Mouse (Mus musculus) embryonic facial prominence, embryonic 10.5 days (tissue): Measurements from ENCODE around the gene Med25. TPM values are rescaled to one million over a fixed set of nuclear protein-coding genes. Genes with fewer than 3 reads are reported as not detected.
A peak's percentile ranks its signal among the peaks of the same experiment; 100 is the strongest.

Source experiments
- DNase-seq: peaks from one replicate; pipeline ENCODE4 v3.0.0-alpha.2; 2017; ENCODE audit warnings: low spot score
- H3K27ac ChIP-seq: fragments of 300-500 bp; sonication (generic); replicated peaks from 2 replicates; pipeline ENCODE4 v1.5.1; 2016; ENCODE audit warnings: mild to moderate bottlenecking
- H3K27me3 ChIP-seq: fragments of 300-500 bp; sonication (generic); replicated peaks from 2 replicates; pipeline ENCODE4 v1.6.1; 2016; ENCODE audit warnings: low read depth, mild to moderate bottlenecking; ENCODE audit not compliant: poor library complexity, severe bottlenecking
- H3K36me3 ChIP-seq: fragments of 300-500 bp; sonication (generic); replicated peaks from 2 replicates; pipeline ENCODE4 v1.6.1; 2016; ENCODE audit warnings: mild to moderate bottlenecking, moderate library complexity
- H3K4me1 ChIP-seq: fragments of 300-500 bp; sonication (generic); 2 replicates; pipeline ENCODE4 v1.6.1; 2016
- H3K4me3 ChIP-seq: fragments of 300-500 bp; sonication (generic); 2 replicates; pipeline ENCODE4 v1.5.1; 2016; ENCODE audit warnings: mild to moderate bottlenecking, moderate library complexity
- H3K9me3 ChIP-seq: fragments of 300-500 bp; sonication (generic); 2 replicates; pipeline ENCODE4 v1.6.1; 2016; ENCODE audit warnings: mild to moderate bottlenecking
- WGBS: fragments of 180-500 bp; shearing (Covaris S2); methylation state at CpG from one replicate; pipeline ENCODE4 v1.1.7; 2016; 5-methylcytosine and 5-hydroxymethylcytosine counted together
- polyA plus RNA-seq: library from polyadenylated mRNA; unstranded; fragments of >200 nt; fragmentation: Nextera tagmentation; extraction: Ambion mirVana; gene quantifications from 2 replicates; pipeline ENCODE4 v1.2.1, GENCODE M21; 2016

Med25 gene
- 135 and 146 TPM in 2 replicates for polyA plus RNA-seq

- DNase-seq: peak; percentile 92
- H3K9me3 ChIP-seq: no peaks in the 10 kb centered on the region
- peaks cover 34% of the 10 kb centered on the region for H3K36me3 ChIP-seq
- peaks cover 43% of the 10 kb centered on the region for H3K4me1 ChIP-seq
- peak within 1 kb of the TSS; percentile 84 for H3K4me3 ChIP-seq
- under 1% methylated on average over 56 of the region's 56 CpGs for WGBS
- H3K27me3 ChIP-seq: no peaks in the 10 kb centered on the region
- H3K27ac ChIP-seq: peak within 1 kb of the TSS; percentile 97
These were observed at the start of gene Med25 for GRCm38 (mm10) chr7:44892276-44892921. Med25 (minus strand) TSS chr7:44892712.

- Histone ChIP-seq H3K4me3 (no peak overlapping the region), H3K27me3 (no peaks in the 10 kb centered on the region; the same call in 1 of the 2 replicates), H3K36me3 (no peaks in the 10 kb centered on the region), H3K27ac (no peak overlapping the region), H3K9me3 (no peaks in the 10 kb centered on the region; the same call in 1 of the 2 replicates), H3K4me1 (no peaks in the 10 kb centered on the region)
- DNase-seq: no peak
- 90% methylated on average over 4 of the region's 4 CpGs for WGBS
These were observed 46.2 kb upstream of the Med25 start for GRCm38 (mm10) chr7:44938680-44939079.

- Histone ChIP-seq H3K4me3 (peak within 1 kb of the TSS; percentile 99), H3K27ac (peak within 1 kb of the TSS; percentile 90), H3K27me3 (no peaks in the 10 kb centered on the region), H3K36me3 (peaks cover 23% of the 10 kb centered on the region), H3K4me1 (peaks cover 20% of the 10 kb centered on the region), H3K9me3 (no peaks in the 10 kb centered on the region)
- under 1% methylated on average over 84 of the region's 84 CpGs for WGBS
- peak; percentile 100 for DNase-seq
These were observed 37.0 kb upstream of the Med25 start, which contains the start of gene Ap2a1 for GRCm38 (mm10) chr7:44929204-44930151. Ap2a1 (minus strand) TSS chr7:44929496.

GRCm38 (mm10) chr7:44928570-44928969, 36.1 kb upstream of the Med25 start:
- no peak for DNase-seq
- peaks cover 32% of the 10 kb centered on the region for H3K36me3 ChIP-seq
- peaks cover 20% of the 10 kb centered on the region for H3K4me1 ChIP-seq
- 3% methylated on average over 1 of the region's 1 CpGs for WGBS
- H3K27ac ChIP-seq: peak overlapping the region; percentile 90
- H3K27me3 ChIP-seq: no peaks in the 10 kb centered on the region
- H3K4me3 ChIP-seq: peak overlapping the region; percentile 99
- no peaks in the 10 kb centered on the region for H3K9me3 ChIP-seq

GRCm38 (mm10) chr7:44925468-44925867, 33.0 kb upstream of the Med25 start:
- H3K27ac ChIP-seq: no peak overlapping the region
- H3K4me3 ChIP-seq: no peak overlapping the region
- no peaks in the 10 kb centered on the region for H3K9me3 ChIP-seq
- peaks cover 62% of the 10 kb centered on the region for H3K36me3 ChIP-seq
- WGBS: 75% methylated on average over 3 of the region's 3 CpGs
- DNase-seq: peak; percentile 38
- peaks cover 18% of the 10 kb centered on the region for H3K4me1 ChIP-seq
- no peaks in the 10 kb centered on the region for H3K27me3 ChIP-seq

- Histone ChIP-seq H3K9me3 (no peaks in the 10 kb centered on the region), H3K27me3 (no peaks in the 10 kb centered on the region), H3K4me3 (no peak overlapping the region), H3K36me3 (peaks cover 80% of the 10 kb centered on the region), H3K4me1 (peaks cover under 1% of the 10 kb centered on the region), H3K27ac (no peak overlapping the region)
- DNase-seq: no peak
These were observed 30.0 kb upstream of the Med25 start for GRCm38 (mm10) chr7:44922530-44922929.

- Histone ChIP-seq H3K9me3 (no peaks in the 10 kb centered on the region), H3K27me3 (no peaks in the 10 kb centered on the region), H3K4me3 (no peak overlapping the region), H3K36me3 (peaks cover 81% of the 10 kb centered on the region), H3K27ac (no peak overlapping the region), H3K4me1 (no peaks in the 10 kb centered on the region)
- 92% methylated on average over 5 of the region's 5 CpGs for WGBS
- DNase-seq: no peak
These were observed 26.6 kb upstream of the Med25 start for GRCm38 (mm10) chr7:44919127-44919526.

- no peak for DNase-seq
- no peak overlapping the region for H3K4me3 ChIP-seq
- H3K36me3 ChIP-seq: peaks cover 81% of the 10 kb centered on the region
- no peaks in the 10 kb centered on the region for H3K9me3 ChIP-seq
- no peaks in the 10 kb centered on the region for H3K4me1 ChIP-seq
- 86% methylated on average over 3 of the region's 3 CpGs for WGBS
- H3K27ac ChIP-seq: no peak overlapping the region
- H3K27me3 ChIP-seq: no peaks in the 10 kb centered on the region
These were observed 25.7 kb upstream of the Med25 start for GRCm38 (mm10) chr7:44918219-44918618.

- Histone ChIP-seq H3K4me1 (no peaks in the 10 kb centered on the region), H3K4me3 (no peak overlapping the region), H3K9me3 (no peaks in the 10 kb centered on the region), H3K36me3 (peaks cover 81% of the 10 kb centered on the region), H3K27ac (no peak overlapping the region), H3K27me3 (no peaks in the 10 kb centered on the region)
- WGBS: 93% methylated on average over 4 of the region's 4 CpGs
- DNase-seq: peak; percentile 6
These were observed 24.4 kb upstream of the Med25 start for GRCm38 (mm10) chr7:44916881-44917280.

GRCm38 (mm10) chr7:44916191-44916590, 23.7 kb upstream of the Med25 start:
- no peaks in the 10 kb centered on the region for H3K9me3 ChIP-seq
- peaks cover 80% of the 10 kb centered on the region for H3K36me3 ChIP-seq
- no peak overlapping the region for H3K4me3 ChIP-seq
- H3K4me1 ChIP-seq: no peaks in the 10 kb centered on the region
- H3K27ac ChIP-seq: no peak overlapping the region
- WGBS: 88% methylated on average over 6 of the region's 6 CpGs
- no peak for DNase-seq
- H3K27me3 ChIP-seq: no peaks in the 10 kb centered on the region

GRCm38 (mm10) chr7:44915314-44915713, 22.8 kb upstream of the Med25 start:
- no peak overlapping the region for H3K27ac ChIP-seq
- no peaks in the 10 kb centered on the region for H3K9me3 ChIP-seq
- no peak for DNase-seq
- no peak overlapping the region for H3K4me3 ChIP-seq
- peaks cover 82% of the 10 kb centered on the region for H3K36me3 ChIP-seq
- no peaks in the 10 kb centered on the region for H3K27me3 ChIP-seq
- H3K4me1 ChIP-seq: no peaks in the 10 kb centered on the region
- WGBS: 93% methylated on average over 9 of the region's 9 CpGs

GRCm38 (mm10) chr7:44914396-44914795, 21.9 kb upstream of the Med25 start:
- Histone ChIP-seq H3K4me3 (no peak overlapping the region), H3K27ac (no peak overlapping the region), H3K36me3 (peaks cover 83% of the 10 kb centered on the region), H3K9me3 (no peaks in the 10 kb centered on the region), H3K27me3 (no peaks in the 10 kb centered on the region), H3K4me1 (no peaks in the 10 kb centered on the region)
- 92% methylated on average over 2 of the region's 2 CpGs for WGBS
- DNase-seq: no peak
